Mouse (Mus musculus) CH12.LX (cell line): ENCODE data around the gene Ube4b.

Experiments
- CTCF ChIP-seq, 2 experiments: IDR thresholded peaks in 1 of 2; conservative IDR thresholded peaks in 1 of 2; 2 replicates each; pipeline ENCODE4 v1.5.1; 2011 to 2012; ENCODE audit warnings: low read depth in 2 of 2, low read length in 2 of 2, improper control_type of control experiment in 1 of 2, inconsistent platforms in 1 of 2, mild to moderate bottlenecking in 1 of 2, moderate library complexity in 1 of 2
- ETS1 ChIP-seq: conservative IDR thresholded peaks from 2 replicates; pipeline ENCODE4 v1.6.1; 2012; ENCODE audit warnings: low read depth, mild to moderate bottlenecking, inconsistent platforms, low read length, improper control_type of control experiment, moderate library complexity
- KAT2A ChIP-seq: IDR thresholded peaks from 2 replicates; pipeline ENCODE4 v1.6.1; 2012; ENCODE audit warnings: low read length, improper control_type of control experiment, inconsistent platforms; ENCODE audit not compliant: insufficient replicate concordance
- MAZ ChIP-seq: IDR thresholded peaks from 2 replicates; pipeline ENCODE4 v1.6.1; 2012; ENCODE audit warnings: low read depth, mild to moderate bottlenecking, inconsistent platforms, low read length, improper control_type of control experiment, moderate library complexity
- POLR2A ChIP-seq: IDR thresholded peaks from 2 replicates; pipeline ENCODE4 v1.6.1; 2011; ENCODE audit warnings: low read depth, mild to moderate bottlenecking, improper control_type of control experiment, low read length
- TBP ChIP-seq: conservative IDR thresholded peaks from 2 replicates; pipeline ENCODE4 v1.6.1; 2011; ENCODE audit warnings: low read depth, low read length, improper control_type of control experiment
- ZMIZ1 ChIP-seq: IDR thresholded peaks from 2 replicates; pipeline ENCODE4 v1.6.1; 2012; ENCODE audit warnings: low read depth, mild to moderate bottlenecking, inconsistent platforms, low read length, improper control_type of control experiment
- ZNF384 ChIP-seq: IDR thresholded peaks from 2 replicates; pipeline ENCODE4 v1.6.1; 2012; ENCODE audit warnings: low read depth, low read length, improper control_type of control experiment, inconsistent platforms

- TF ChIP-seq ZNF384 (peak; percentile 28), CTCF (conservative IDR thresholded peaks at IDR 0.05 in 1 of 2, IDR thresholded peaks at IDR 0.05 in 1 of 2; ENCODE audit: low read depth in 2 of 2, low read length in 2 of 2) (peak; percentile 18 to 96; a peak in 2 of 4 replicates), TBP (no peak), KAT2A (0 out of 2 replicates have a peak, but pooled peaks have one; percentile 46), ZMIZ1 (peak; percentile 67; the same call in 1 of the 2 replicates), MAZ (no peak), POLR2A (peak; percentile 63; the same call in 1 of the 2 replicates), ETS1 (peak; percentile 62)
These were observed 18.6 kb upstream of the Ube4b start for GRCm38 (mm10) chr4:149444964-149445701.
